In genomic region chrX:94121161-94121856, GRCm38 (mm10) we compare ENCODE assay signal across 8 mouse cellular contexts. TPM values are rescaled to one million over a fixed set of nuclear protein-coding genes. Genes with fewer than 3 reads are reported as not detected.
DNase-seq lines count a peak whose midpoint lies in the region; ATAC-seq and TF ChIP-seq lines count a peak whose summit lies in the region.

No protein-coding gene starts in this region.

- peaks cover 25% of the 10 kb centered on the region for H3K27me3 ChIP-seq in erythroblast, embryonic 14.5 days (ENCODE audit: control insufficient read depth)
- H3K27me3 ChIP-seq in hindbrain, postnatal 0 days (ENCODE audit: insufficient read depth, low read length): no peaks in the 10 kb centered on the region
- peaks cover 35% of the 10 kb centered on the region for H3K27me3 ChIP-seq in liver, embryonic 12.5 days (replicated peaks)
- H3K27me3 ChIP-seq in neural tube, embryonic 12.5 days (replicated peaks): peaks cover 11% of the 10 kb centered on the region

- peak overlapping the region; percentile 90 for H3K9ac ChIP-seq in hindbrain, postnatal 0 days (replicated peaks; ENCODE audit: low read length)
- peak overlapping the region; percentile 92 for H3K9ac ChIP-seq in liver, embryonic 12.5 days
- H3K9ac ChIP-seq in neural tube, embryonic 12.5 days: peak overlapping the region; percentile 36

- DNase-seq in heart, adult 11 months: peak; percentile 89
- no peak for DNase-seq in heart, adult 8-10 months (ENCODE audit: low spot score)
- DNase-seq in ZHBTc4 (ENCODE audit: low read depth, low spot score): peak; percentile 36
- DNase-seq in hindbrain, postnatal 0 days (ENCODE audit: low spot score): no peak

- H3K9me3 ChIP-seq in erythroblast, embryonic 14.5 days (ENCODE audit: control insufficient read depth, low read length): peaks cover 14% of the 10 kb centered on the region
- H3K9me3 ChIP-seq in hindbrain, postnatal 0 days (ENCODE audit: low read length): no peaks in the 10 kb centered on the region
- H3K9me3 ChIP-seq in liver, embryonic 12.5 days (replicated peaks): no peaks in the 10 kb centered on the region
- H3K9me3 ChIP-seq in neural tube, embryonic 12.5 days: no peaks in the 10 kb centered on the region

- H3K4me2 ChIP-seq in hindbrain, postnatal 0 days (ENCODE audit: low read depth, low read length): peak overlapping the region; percentile 69
- H3K4me2 ChIP-seq in liver, embryonic 12.5 days: peak overlapping the region; percentile 76
- peak overlapping the region; percentile 73 for H3K4me2 ChIP-seq in neural tube, embryonic 12.5 days (replicated peaks)

- no peaks in the 10 kb centered on the region for H3K36me3 ChIP-seq in erythroblast, embryonic 14.5 days (ENCODE audit: control insufficient read depth)
- no peaks in the 10 kb centered on the region for H3K36me3 ChIP-seq in hindbrain, postnatal 0 days (ENCODE audit: insufficient read depth, low read length)
- no peaks in the 10 kb centered on the region for H3K36me3 ChIP-seq in liver, embryonic 12.5 days
- H3K36me3 ChIP-seq in neural tube, embryonic 12.5 days: no peaks in the 10 kb centered on the region

- TF ChIP-seq CTCF in hindbrain, postnatal 0 days (IDR thresholded peaks at IDR 0.05; ENCODE audit: low read depth): no peak

- peaks cover 14% of the 10 kb centered on the region for H3K4me1 ChIP-seq in erythroblast, embryonic 14.5 days (ENCODE audit: control insufficient read depth)
- H3K4me1 ChIP-seq in hindbrain, postnatal 0 days (ENCODE audit: insufficient read depth, low read length): no peaks in the 10 kb centered on the region
- peaks cover 12% of the 10 kb centered on the region for H3K4me1 ChIP-seq in liver, embryonic 12.5 days
- peaks cover 3% of the 10 kb centered on the region; the same call in 1 of the 2 replicates for H3K4me1 ChIP-seq in neural tube, embryonic 12.5 days

- peak overlapping the region; percentile 99 for H3K27ac ChIP-seq in hindbrain, postnatal 0 days
- peak overlapping the region; percentile 98 for H3K27ac ChIP-seq in liver, embryonic 12.5 days
- H3K27ac ChIP-seq in neural tube, embryonic 12.5 days: no peak overlapping the region

- 32% methylated on average over 24 of the region's 24 CpGs for WGBS in hindbrain, postnatal 0 days
- WGBS in liver, embryonic 12.5 days (ENCODE audit: insufficient replicate concordance): 13% methylated on average over 24 of the region's 24 CpGs
- 19% methylated on average over 24 of the region's 24 CpGs for WGBS in neural tube, embryonic 12.5 days

- H3K4me3 ChIP-seq in erythroblast, embryonic 14.5 days (replicated peaks): peak overlapping the region; percentile 81
- H3K4me3 ChIP-seq in hindbrain, postnatal 0 days (ENCODE audit: low read length): peak overlapping the region; percentile 56
- H3K4me3 ChIP-seq in liver, embryonic 12.5 days: peak overlapping the region; percentile 75
- H3K4me3 ChIP-seq in neural tube, embryonic 12.5 days: peak overlapping the region; percentile 59

- no peak for ATAC-seq in hindbrain, postnatal 0 days
- no peak for ATAC-seq in liver, embryonic 12.5 days
- ATAC-seq in neural tube, embryonic 12.5 days (ENCODE audit: low FRiP score, low read depth): no peak
- no peak for ATAC-seq in granulocyte monocyte progenitor cell, adult 5-6 weeks (replicated peaks; ENCODE audit: poor library complexity, severe bottlenecking)

RNA-seq across cellular contexts. Expression of gene Zfx, which starts 2.2 kb away (rescaled TPM):
- 10 to 100 TPM; 22.4 to 28.4 (median 24.6) TPM for total RNA-seq in heart, adult 8-10 months (2022)
- 0.04 and 0.08 TPM in 2 replicates for polyA plus RNA-seq in erythroblast, embryonic 14.5 days (2012)
- 24.2 and 27.9 TPM in 2 replicates for total RNA-seq in hindbrain, postnatal 0 days (2014; rRNA removed)
- polyA plus RNA-seq in hindbrain, postnatal 0 days (2015; fragmentation: Nextera tagmentation; extraction: Ambion mirVana): 19.0 and 20.2 TPM in 2 replicates
- polyA plus RNA-seq in liver, embryonic 12.5 days (2016; fragmentation: Nextera tagmentation; extraction: Ambion mirVana): 16.0 and 16.3 TPM in 2 replicates
- polyA plus RNA-seq in neural tube, embryonic 12.5 days (2016; fragmentation: Nextera tagmentation; extraction: Ambion mirVana): 21.0 and 26.9 TPM in 2 replicates
- total RNA-seq in granulocyte monocyte progenitor cell, adult 5-6 weeks (2014; fragmentation: Nextera tagmentation): 20.9 and 26.5 TPM in 2 replicates
- 35.5 and 39.8 TPM in 2 replicates for total RNA-seq in granulocyte monocyte progenitor cell, adult 5-6 weeks (2017)

Comparison
In these comparisons a context has a peak if more than half of its experiments do, and no peak if none do; other contexts are left out.
1. DNase-seq: peak in heart, adult 11 months (single experiment) and ZHBTc4 (single experiment); none in heart, adult 8-10 months (single experiment) and hindbrain, postnatal 0 days (single experiment).
2. H3K9ac ChIP-seq: peak in every context shown above with its lines; median percentile 92 in liver, embryonic 12.5 days; 90 in hindbrain, postnatal 0 days; 36 in neural tube, embryonic 12.5 days.
3. RNA of gene Zfx, which starts 2.2 kb away (polyA plus RNA-seq): 21.0 to 26.9 TPM in neural tube, embryonic 12.5 days, 19.0 to 20.2 TPM in hindbrain, postnatal 0 days and 16.0 to 16.3 TPM in liver, embryonic 12.5 days; 0.04 to 0.08 TPM in erythroblast, embryonic 14.5 days; every median in the first group is over 10 times any median in the second.
4. Peak in every context shown above with its lines, with median percentiles within 50 percentile points of each other: H3K4me3 ChIP-seq and H3K4me2 ChIP-seq.